Mouse (Mus musculus) heart, embryonic 14.5 days (tissue): ENCODE measurements around the gene Spast. TPM values are rescaled to one million over a fixed set of nuclear protein-coding genes. Genes with fewer than 3 reads are reported as not detected.

ENCODE experiments used
- ATAC-seq: fragments of 200-750 bp; cut with Nextera tagmentation; 2 replicates; pipeline ENCODE4 v1.8.0; 2017; ENCODE audit warnings: low read depth, moderate TSS enrichment; ENCODE audit not compliant: insufficient number of reproducible peaks, insufficient read depth, low FRiP score
- H3K27ac ChIP-seq, 2 experiments: fragments of 200-500 bp in 1 of 2; fragments of 300-500 bp in 1 of 2; sonication (generic) in 1 of 2; replicated peaks in 1 of 2; 2 replicates each; pipeline ENCODE4 v1.5.1; 2012 to 2014; ENCODE audit warnings: low read depth in 2 of 2, low read length in 2 of 2, control low read depth in 1 of 2, mild to moderate bottlenecking in 1 of 2, mixed read lengths in 1 of 2; ENCODE audit not compliant: control insufficient read depth in 1 of 2, insufficient read depth in 1 of 2
- H3K27me3 ChIP-seq: fragments of 300-500 bp; sonication (generic); 2 replicates; pipeline ENCODE4 v1.6.1; 2014; ENCODE audit warnings: mild to moderate bottlenecking, low read length, control low read depth; ENCODE audit not compliant: control insufficient read depth, insufficient read depth
- H3K36me3 ChIP-seq: fragments of 300-500 bp; sonication (generic); 2 replicates; pipeline ENCODE4 v1.6.1; 2014; ENCODE audit warnings: mild to moderate bottlenecking, control low read depth, low read length, mixed read lengths; ENCODE audit not compliant: control insufficient read depth, insufficient read depth
- H3K4me1 ChIP-seq, 2 experiments: fragments of 200-500 bp in 1 of 2; fragments of 300-500 bp in 1 of 2; sonication (generic) in 1 of 2; 2 replicates each; pipeline ENCODE4 v1.6.1; 2012 to 2014; ENCODE audit warnings: low read length in 2 of 2, control low read depth in 1 of 2, mixed read lengths in 1 of 2; ENCODE audit not compliant: control insufficient read depth in 2 of 2, insufficient read depth in 2 of 2
- H3K4me2 ChIP-seq: fragments of 300-500 bp; sonication (generic); 2 replicates; pipeline ENCODE4 v1.6.1; 2014; ENCODE audit warnings: mild to moderate bottlenecking, low read length
- H3K4me3 ChIP-seq, 2 experiments: fragments of 200-500 bp in 1 of 2; fragments of 300-500 bp in 1 of 2; sonication (generic) in 1 of 2; 2 replicates each; pipeline ENCODE4 v1.5.1; 2012 to 2014; ENCODE audit warnings: low read length in 2 of 2, mild to moderate bottlenecking in 2 of 2, control low read depth in 1 of 2, low read depth in 1 of 2, moderate library complexity in 1 of 2; ENCODE audit not compliant: control insufficient read depth in 1 of 2, insufficient read depth in 1 of 2
- H3K9ac ChIP-seq: fragments of 300-500 bp; sonication (generic); 2 replicates; pipeline ENCODE4 v1.6.1; 2014; ENCODE audit warnings: mild to moderate bottlenecking, low read length
- H3K9me3 ChIP-seq: fragments of 300-500 bp; sonication (generic); 2 replicates; pipeline ENCODE4 v1.6.1; 2016; ENCODE audit warnings: low read length, control low read depth; ENCODE audit not compliant: control insufficient read depth
- WGBS: fragments of 180-500 bp; shearing (Covaris S2); extraction: QIAGEN DNeasy Blood & Tissue Kit; methylation state at CpG from one replicate; pipeline ENCODE4 v1.1.7; 2014; 5-methylcytosine and 5-hydroxymethylcytosine counted together
- polyA plus RNA-seq: library from polyadenylated mRNA; unstranded; fragments of >200 nt; fragmentation: Nextera tagmentation; extraction: Ambion mirVana; gene quantifications from 2 replicates; pipeline ENCODE4 v1.2.1, GENCODE M21; 2014

The Spast gene
- polyA plus RNA-seq, 1 experiment from 2014 or later, result 21.4 TPM

GRCm38 (mm10) chr17:74431481-74431880 lies 92.7 kb downstream of the Spast start:
- WGBS, result 51% methylated on average over 13 of the region's 13 CpGs
- Histone ChIP-seq H3K4me2 (no peak overlapping the region), H3K4me1 (peaks cover 8 to 13% of the 10 kb centered on the region in 2 experiments), H3K9ac (no peak overlapping the region), H3K27ac (no peak overlapping the region), H3K27me3 (no peaks in the 10 kb centered on the region), H3K9me3 (0 out of 2 replicates have a peak, but pooled peaks cover 3% of the 10 kb centered on the region), H3K4me3 (no peak overlapping the region), H3K36me3 (peaks cover 10% of the 10 kb centered on the region)
- no peak for ATAC-seq

DNA sequence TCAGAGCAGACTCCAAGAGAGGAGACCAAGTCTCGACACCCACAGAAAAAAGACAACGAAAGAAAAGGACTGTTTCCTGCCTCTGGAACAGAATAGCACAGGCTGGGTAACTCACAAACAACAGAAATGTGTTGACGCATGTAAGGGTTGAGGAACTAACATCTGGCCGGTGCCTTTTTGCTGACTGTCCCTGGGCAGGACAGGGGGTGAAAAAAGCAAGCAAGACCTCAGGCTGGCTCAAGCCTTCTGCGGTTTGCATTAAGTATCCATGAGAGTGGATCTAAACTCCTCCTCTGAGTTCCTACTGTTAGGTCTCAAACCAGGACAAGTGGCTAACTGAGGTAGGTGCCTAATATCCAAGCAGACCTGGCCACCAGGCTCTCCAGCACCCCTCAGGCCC lies 93.8 kb downstream of the Spast start:
- no peak overlapping the region for H3K27ac ChIP-seq
- H3K9ac ChIP-seq, result no peak overlapping the region
- no peaks in the 10 kb centered on the region for H3K27me3 ChIP-seq
- 0 out of 2 replicates have a peak, but pooled peaks cover 3% of the 10 kb centered on the region for H3K9me3 ChIP-seq
- H3K36me3 ChIP-seq, result no peaks in the 10 kb centered on the region; the same call in 1 of the 2 replicates
- WGBS, result 66% methylated on average over 5 of the region's 5 CpGs
- ATAC-seq, result no peak
- no peak overlapping the region for H3K4me2 ChIP-seq
- no peak overlapping the region for H3K4me3 ChIP-seq
- peaks cover 8 to 13% of the 10 kb centered on the region in 2 experiments for H3K4me1 ChIP-seq

DNA sequence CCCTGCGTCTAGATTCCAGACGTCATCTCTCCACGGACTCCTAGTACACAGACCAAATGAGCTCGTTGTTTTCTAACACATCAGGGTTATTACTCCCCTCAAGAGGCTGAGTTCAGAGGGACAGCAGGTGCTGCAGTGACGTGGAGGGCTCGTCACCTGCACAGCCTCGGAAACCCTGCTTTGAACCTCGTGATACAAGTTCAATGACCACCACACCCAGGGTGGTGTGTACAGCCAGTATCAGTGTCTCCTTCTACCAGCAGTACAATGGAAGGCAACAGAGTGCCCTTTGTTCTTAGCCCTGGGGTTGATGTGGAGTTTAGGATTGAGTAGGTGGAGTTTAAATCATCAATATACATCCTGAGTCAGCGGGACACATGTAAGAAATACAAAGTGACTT lies 99.0 kb downstream of the Spast start:
- no peak overlapping the region for H3K27ac ChIP-seq
- H3K27me3 ChIP-seq, result no peaks in the 10 kb centered on the region
- no peak overlapping the region for H3K9ac ChIP-seq
- H3K4me3 ChIP-seq, result no peak overlapping the region
- no peak overlapping the region for H3K4me2 ChIP-seq
- H3K9me3 ChIP-seq, result no peaks in the 10 kb centered on the region
- 76% methylated on average over 9 of the region's 9 CpGs for WGBS
- no peak for ATAC-seq
- no peaks in the 10 kb centered on the region for H3K4me1 ChIP-seq
- H3K36me3 ChIP-seq, result no peaks in the 10 kb centered on the region

DNA sequence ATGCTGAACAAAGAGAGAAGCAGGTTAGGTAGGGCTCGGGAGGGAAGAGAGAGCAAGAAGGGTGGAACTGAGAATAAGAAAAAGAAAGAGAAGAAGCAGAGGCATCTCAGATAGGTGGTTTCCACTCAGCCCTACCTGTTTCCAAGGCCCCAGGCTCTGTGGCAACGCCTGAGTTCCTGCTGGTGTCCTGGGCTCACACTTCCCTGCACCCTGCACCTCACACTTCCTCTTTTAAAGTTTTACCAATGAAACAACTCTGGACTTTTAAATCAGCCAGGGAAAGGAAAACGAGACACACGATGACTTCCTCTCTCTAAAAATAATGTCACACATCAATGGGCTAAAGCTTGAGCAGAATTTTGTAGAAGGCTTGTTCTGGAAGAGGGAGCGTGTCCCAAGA lies 101.7 kb downstream of the Spast start:
- H3K4me2 ChIP-seq, result no peak overlapping the region
- WGBS, result 58% methylated on average over 5 of the region's 5 CpGs
- no peaks in the 10 kb centered on the region for H3K4me1 ChIP-seq

More for the DNA sequence above, 101.7 kb downstream of the Spast start:
- H3K9ac ChIP-seq, result no peak overlapping the region
- no peaks in the 10 kb centered on the region for H3K9me3 ChIP-seq
- no peak overlapping the region for H3K27ac ChIP-seq
- no peak for ATAC-seq
- H3K27me3 ChIP-seq, result no peaks in the 10 kb centered on the region
- no peak overlapping the region for H3K4me3 ChIP-seq
- no peaks in the 10 kb centered on the region for H3K36me3 ChIP-seq

Other genes with a start within 250 kb of the Spast start
- 77.4 and 80.7 TPM in 2 replicates for gene Memo1, start 43.5 kb upstream of the Spast start, polyA plus RNA-seq
- gene Dpy30, start 15.0 kb upstream of the Spast start, polyA plus RNA-seq, result 188 and 189 TPM in 2 replicates
- 28.3 and 30.8 TPM in 2 replicates for gene Slc30a6, start 56.6 kb downstream of the Spast start, polyA plus RNA-seq
- 0.23 and 0.30 TPM in 2 replicates for gene Nlrc4, start 120.2 kb downstream of the Spast start, polyA plus RNA-seq
- gene Yipf4, start 150.5 kb downstream of the Spast start, polyA plus RNA-seq, result 65.0 and 70.1 TPM in 2 replicates
- 75.3 and 76.6 TPM in 2 replicates for gene Birc6, start 189.3 kb downstream of the Spast start, polyA plus RNA-seq